Comparison of ENCODE assay signal across 8 mouse cellular contexts in genomic region chr1:177382596-177383190, GRCm38 (mm10). TPM values are rescaled to one million over a fixed set of nuclear protein-coding genes. Genes with fewer than 3 reads are reported as not detected.
DNase-seq lines count a peak whose midpoint lies in the region; ATAC-seq and TF ChIP-seq lines count a peak whose summit lies in the region.

No protein-coding gene starts in this region.

- no peak overlapping the region for H3K27ac ChIP-seq in forebrain, embryonic 14.5 days (ENCODE audit: low read depth, low read length)
- no peak overlapping the region for H3K27ac ChIP-seq in kidney, adult 2 months (ENCODE audit: insufficient read depth, low read depth, low read length)

- TF ChIP-seq CTCF in kidney, adult 2 months (conservative IDR thresholded peaks at IDR 0.05; ENCODE audit: insufficient read depth, insufficient read length, low read depth, low read length): no peak

- 0 out of 2 replicates have a peak, but pooled peaks cover 3% of the 10 kb centered on the region for H3K4me1 ChIP-seq in forebrain, embryonic 14.5 days (ENCODE audit: control insufficient read depth, insufficient read depth, low read length)
- no peaks in the 10 kb centered on the region for H3K4me1 ChIP-seq in kidney, adult 2 months (ENCODE audit: control insufficient read depth, insufficient read depth, low read length)

- H3K9ac ChIP-seq in forebrain, embryonic 14.5 days (ENCODE audit: low read length): no peak overlapping the region

- WGBS in forebrain, embryonic 14.5 days: 17% methylated on average over 16 of the region's 16 CpGs
- WGBS in kidney, adult 2 months: 12% methylated on average over 16 of the region's 16 CpGs

- no peak overlapping the region for H3K4me2 ChIP-seq in forebrain, embryonic 14.5 days (ENCODE audit: low read length)

- no peaks in the 10 kb centered on the region for H3K36me3 ChIP-seq in forebrain, embryonic 14.5 days (ENCODE audit: control insufficient read depth, insufficient read depth, low read length)
- H3K36me3 ChIP-seq in kidney, adult 2 months (ENCODE audit: control insufficient read depth, insufficient read depth, low read length): no peaks in the 10 kb centered on the region

- H3K27me3 ChIP-seq in forebrain, embryonic 14.5 days (replicated peaks; ENCODE audit: control insufficient read depth, insufficient read depth, low read length): no peaks in the 10 kb centered on the region
- H3K27me3 ChIP-seq in kidney, adult 2 months (replicated peaks; ENCODE audit: control insufficient read depth, insufficient read depth, low read length): no peaks in the 10 kb centered on the region; the same call in 1 of the 2 replicates

- no peak for TF ChIP-seq POLR2A in kidney, adult 2 months (IDR thresholded peaks at IDR 0.05; ENCODE audit: low read depth, low read length)

- peak; percentile 74 for DNase-seq in heart, adult 11 months
- DNase-seq in heart, adult 8-10 months (ENCODE audit: low spot score): no peak
- DNase-seq in R1 (ENCODE audit: low read depth, low spot score): peak; percentile 79
- DNase-seq in forebrain, embryonic 14.5 days (ENCODE audit: low spot score): peak; percentile 27
- DNase-seq in kidney, adult 2 months: peak; percentile 13
- DNase-seq in naive thymus-derived CD4-positive, alpha-beta T cell, adult 2 months (ENCODE audit: low read depth): peak; percentile 15
- no peak for DNase-seq in cerebellum, adult 9-11 months
- no peak for DNase-seq in frontal cortex, postnatal 36 days (ENCODE audit: low spot score in 2 of 2)

- H3K4me3 ChIP-seq in forebrain, embryonic 14.5 days (ENCODE audit: low read depth, low read length): no peak overlapping the region
- no peak overlapping the region for H3K4me3 ChIP-seq in kidney, adult 2 months (ENCODE audit: insufficient read depth, low read depth, low read length)

- peak; percentile 23; the same call in 1 of the 2 replicates for ATAC-seq in forebrain, embryonic 14.5 days

- no peaks in the 10 kb centered on the region for H3K9me3 ChIP-seq in forebrain, embryonic 14.5 days (replicated peaks; ENCODE audit: control insufficient read depth, low read length)

RNA-seq across cellular contexts. Expression of gene Zbtb18, which starts 59.5 kb away (rescaled TPM):
- 10 to 100 TPM; 53.3 to 57.6 (median 54.3) TPM for total RNA-seq in heart, adult 8-10 months (2022)
- 102 and 109 TPM in 2 replicates for polyA plus RNA-seq in forebrain, embryonic 14.5 days (2014; fragmentation: Nextera tagmentation; extraction: Ambion mirVana)
- 9.2 and 12.7 TPM in 2 replicates for polyA plus RNA-seq in kidney, adult 2 months (2012; rRNA removed)

Comparison
In these comparisons a context has a peak if more than half of its experiments do, and no peak if none do; other contexts are left out.
1. DNase-seq: peak in heart, adult 11 months (single experiment), R1 (single experiment), forebrain, embryonic 14.5 days (single experiment), kidney, adult 2 months (single experiment) and naive thymus-derived CD4-positive, alpha-beta T cell, adult 2 months (single experiment); none in heart, adult 8-10 months (single experiment), cerebellum, adult 9-11 months (single experiment) and frontal cortex, postnatal 36 days (0 of 2).